ENCODE assay signal across 8 mouse cellular contexts in genomic region chr2:113216105-113216745, GRCm38 (mm10). TPM values are rescaled to one million over a fixed set of nuclear protein-coding genes. Genes with fewer than 3 reads are reported as not detected.
DNase-seq lines count a peak whose midpoint lies in the region; ATAC-seq and TF ChIP-seq lines count a peak whose summit lies in the region.

No protein-coding gene starts in this region.

- no peak overlapping the region for H3K27ac ChIP-seq in liver, embryonic 12.5 days
- no peak overlapping the region for H3K27ac ChIP-seq in liver, postnatal 0 days (ENCODE audit: low read depth)
- no peak overlapping the region for H3K27ac ChIP-seq in intestine, embryonic 14.5 days (ENCODE audit: low read depth)
- H3K27ac ChIP-seq in neural tube, embryonic 14.5 days (ENCODE audit: low read depth, low read length) = no peak overlapping the region

- no peak for DNase-seq in liver, postnatal 0 days
- peak; percentile 39 for DNase-seq in embryo, embryonic 9.5 days (ENCODE audit: extremely low spot score)
- peak; percentile 67 for DNase-seq in intestine, embryonic 14.5 days (ENCODE audit: low spot score)
- DNase-seq in thymus, postnatal 36 days = no peak
- DNase-seq in natural killer cell, adult 2 months (ENCODE audit: low spot score in 2 of 2) = no peak
- DNase-seq in kidney, postnatal 10 days = no peak

- H3K4me2 ChIP-seq in liver, embryonic 12.5 days = peak overlapping the region; percentile 57
- H3K4me2 ChIP-seq in liver, postnatal 0 days (ENCODE audit: low read depth, low read length) = no peak overlapping the region
- H3K4me2 ChIP-seq in intestine, embryonic 14.5 days (ENCODE audit: low read length) = peak overlapping the region; percentile 76
- H3K4me2 ChIP-seq in neural tube, embryonic 14.5 days (ENCODE audit: low read depth, low read length) = peak overlapping the region; percentile 47

- no peaks in the 10 kb centered on the region for H3K36me3 ChIP-seq in liver, embryonic 12.5 days
- no peaks in the 10 kb centered on the region for H3K36me3 ChIP-seq in liver, postnatal 0 days (replicated peaks; ENCODE audit: insufficient read depth, low read length)
- H3K36me3 ChIP-seq in intestine, embryonic 14.5 days (ENCODE audit: control insufficient read depth, insufficient read depth, low read length) = no peaks in the 10 kb centered on the region
- H3K36me3 ChIP-seq in neural tube, embryonic 14.5 days (ENCODE audit: control insufficient read depth, insufficient read depth, low read length) = no peaks in the 10 kb centered on the region

- TF ChIP-seq EP300 in liver, postnatal 0 days (IDR thresholded peaks at IDR 0.05; ENCODE audit: low read depth) = no peak

- no peaks in the 10 kb centered on the region for H3K4me1 ChIP-seq in liver, embryonic 12.5 days
- H3K4me1 ChIP-seq in liver, postnatal 0 days (ENCODE audit: insufficient read depth) = no peaks in the 10 kb centered on the region
- H3K4me1 ChIP-seq in intestine, embryonic 14.5 days (replicated peaks; ENCODE audit: control insufficient read depth, insufficient read depth, low read length) = no peaks in the 10 kb centered on the region
- H3K4me1 ChIP-seq in neural tube, embryonic 14.5 days (ENCODE audit: control insufficient read depth, insufficient read depth, low read length) = no peaks in the 10 kb centered on the region

- TF ChIP-seq CTCF in liver, postnatal 0 days (IDR thresholded peaks at IDR 0.05; ENCODE audit: low read depth) = no peak

- H3K27me3 ChIP-seq in liver, embryonic 12.5 days (replicated peaks) = peaks cover 40% of the 10 kb centered on the region
- peaks cover 26% of the 10 kb centered on the region for H3K27me3 ChIP-seq in liver, postnatal 0 days (ENCODE audit: insufficient read depth, low read length)
- peaks cover 32% of the 10 kb centered on the region for H3K27me3 ChIP-seq in intestine, embryonic 14.5 days (replicated peaks; ENCODE audit: control insufficient read depth, insufficient read depth, low read length)
- H3K27me3 ChIP-seq in neural tube, embryonic 14.5 days (ENCODE audit: control insufficient read depth, insufficient read depth, low read length) = no peaks in the 10 kb centered on the region; the same call in 1 of the 2 replicates

- 6% methylated on average over 23 of the region's 23 CpGs for WGBS in liver, embryonic 12.5 days (ENCODE audit: insufficient replicate concordance)
- 5% methylated on average over 23 of the region's 23 CpGs for WGBS in liver, postnatal 0 days (ENCODE audit: insufficient replicate concordance)
- WGBS in intestine, embryonic 14.5 days = 3% methylated on average over 23 of the region's 23 CpGs
- 3% methylated on average over 23 of the region's 23 CpGs for WGBS in neural tube, embryonic 14.5 days

- peak overlapping the region; percentile 34 for H3K4me3 ChIP-seq in liver, embryonic 12.5 days
- no peak overlapping the region for H3K4me3 ChIP-seq in liver, postnatal 0 days (ENCODE audit: low read depth, low read length)
- H3K4me3 ChIP-seq in intestine, embryonic 14.5 days (ENCODE audit: low read depth, low read length) = peak overlapping the region; percentile 44
- peak overlapping the region; percentile 57 for H3K4me3 ChIP-seq in neural tube, embryonic 14.5 days (ENCODE audit: low read depth, low read length)

- no peak overlapping the region for H3K9ac ChIP-seq in liver, embryonic 12.5 days
- H3K9ac ChIP-seq in liver, postnatal 0 days (replicated peaks) = no peak overlapping the region
- peak overlapping the region; percentile 40; the same call in 1 of the 2 replicates for H3K9ac ChIP-seq in intestine, embryonic 14.5 days (ENCODE audit: low read length)
- peak overlapping the region; percentile 69 for H3K9ac ChIP-seq in neural tube, embryonic 14.5 days (replicated peaks; ENCODE audit: low read depth, low read length)

- ATAC-seq in liver, embryonic 12.5 days = no peak
- no peak for ATAC-seq in liver, postnatal 0 days
- ATAC-seq in intestine, embryonic 14.5 days (replicated peaks; ENCODE audit: low FRiP score, low TSS enrichment, low read depth) = no peak
- ATAC-seq in neural tube, embryonic 14.5 days (ENCODE audit: low read depth) = peak; percentile 2

- no peaks in the 10 kb centered on the region for H3K9me3 ChIP-seq in liver, embryonic 12.5 days (replicated peaks)
- no peaks in the 10 kb centered on the region for H3K9me3 ChIP-seq in liver, postnatal 0 days (ENCODE audit: low read length)
- H3K9me3 ChIP-seq in intestine, embryonic 14.5 days (ENCODE audit: control insufficient read depth, low read length) = no peaks in the 10 kb centered on the region
- H3K9me3 ChIP-seq in neural tube, embryonic 14.5 days (ENCODE audit: control insufficient read depth, low read length) = no peaks in the 10 kb centered on the region

RNA-seq across cellular contexts. Expression of gene Ryr3, which starts 0.7 kb away (rescaled TPM):
- 0.01 TPM in 1 of 2 replicates, not detected in the other for polyA plus RNA-seq in liver, embryonic 12.5 days (2016; fragmentation: Nextera tagmentation; extraction: Ambion mirVana)
- polyA plus RNA-seq in liver, postnatal 0 days (2015; fragmentation: Nextera tagmentation; extraction: Ambion mirVana) = not detected in 2 replicates
- polyA plus RNA-seq in intestine, embryonic 14.5 days (2014; fragmentation: Nextera tagmentation; extraction: Ambion mirVana) = 2.8 and 3.1 TPM in 2 replicates
- 8.1 and 14.1 TPM in 2 replicates for polyA plus RNA-seq in neural tube, embryonic 14.5 days (2014; fragmentation: Nextera tagmentation; extraction: Ambion mirVana)

Comparison
In these comparisons a context has a peak if more than half of its experiments do, and no peak if none do; other contexts are left out.
1. H3K9ac ChIP-seq: peak in intestine, embryonic 14.5 days (single experiment) and neural tube, embryonic 14.5 days (single experiment); none in liver, embryonic 12.5 days (single experiment) and liver, postnatal 0 days (single experiment).
2. DNase-seq: peak in embryo, embryonic 9.5 days (single experiment) and intestine, embryonic 14.5 days (single experiment); none in liver, postnatal 0 days (single experiment), thymus, postnatal 36 days (0 of 2), natural killer cell, adult 2 months (0 of 2) and kidney, postnatal 10 days (single experiment).